Mouse (Mus musculus) ovary, postnatal 10 days (tissue): ENCODE data around the gene Ppm1h.
"Not testable (repeated sequence)": the region's sequence is repeated elsewhere in the genome, so short reads cannot be mapped to it uniquely, and the experiment has no call there.

Experiments used
- DNase-seq: peaks from one replicate; pipeline ENCODE4 v3.0.0; 2022; ENCODE audit warnings: low spot score

The Ppm1h gene

GRCm38 (mm10) chr10:122894555-122895069, 216.1 kb downstream of the Ppm1h start:
- DNase-seq = no peak

GRCm38 (mm10) chr10:122895121-122895770, 216.7 kb downstream of the Ppm1h start:
- DNase-seq = no peak

- no peak for DNase-seq
Measured at GRCm38 (mm10) chr10:122899971-122900370, 221.4 kb downstream of the Ppm1h start.

- DNase-seq = no peak
Measured at GRCm38 (mm10) chr10:122900466-122900865, 221.9 kb downstream of the Ppm1h start.

- no peak for DNase-seq
Measured at GRCm38 (mm10) chr10:122901379-122901778, 222.8 kb downstream of the Ppm1h start.

DNA sequence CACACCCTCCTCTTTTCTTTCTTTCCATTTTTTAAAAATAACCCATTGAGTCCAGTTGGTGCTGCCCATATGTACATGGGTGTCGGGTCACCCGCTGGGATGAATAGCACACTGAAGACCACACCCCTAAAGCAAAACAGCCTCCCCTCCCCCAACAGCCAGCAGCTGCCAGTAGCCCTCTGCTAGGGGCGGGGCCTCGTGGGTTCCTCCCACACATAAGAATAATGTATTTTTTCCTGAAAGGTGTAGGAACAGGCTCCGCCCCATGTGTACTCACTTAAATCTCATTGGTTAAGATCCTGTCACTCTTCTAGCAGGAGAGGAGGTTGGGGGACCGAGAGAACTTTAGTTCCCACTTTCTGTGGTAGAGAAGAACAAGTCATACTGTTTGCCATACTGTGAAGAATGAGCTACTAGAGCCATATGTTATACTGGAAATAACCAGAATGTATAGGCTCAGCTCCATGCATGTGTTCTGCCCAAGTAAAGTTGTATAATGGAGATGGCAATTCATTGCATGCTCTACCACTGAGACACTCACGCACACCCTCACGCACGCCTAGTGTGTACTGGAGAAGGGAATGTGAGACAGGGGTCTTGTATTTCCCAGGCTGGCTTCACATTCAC, 231.0 kb downstream of the Ppm1h start:
- DNase-seq = no peak

DNA sequence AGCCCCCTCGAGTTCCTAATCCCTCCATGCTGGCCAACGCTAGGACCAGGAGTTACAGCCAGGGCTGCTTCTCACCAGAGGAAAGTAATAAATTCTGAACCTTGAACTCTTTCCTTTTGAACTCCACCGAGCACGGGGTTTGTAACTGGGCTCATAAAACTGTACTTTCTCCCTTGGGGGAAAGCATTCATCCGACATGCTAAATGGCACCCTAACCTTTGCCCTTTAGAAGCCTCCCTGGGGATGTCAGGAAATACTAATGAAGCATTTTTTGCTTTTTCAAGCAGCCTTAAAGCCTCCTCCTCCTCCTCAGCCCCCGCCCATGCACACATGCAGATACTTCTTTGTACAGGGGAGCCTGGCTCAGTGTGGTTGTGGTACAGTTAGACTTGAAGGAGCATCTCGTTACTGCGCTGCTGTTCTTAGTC, 232.2 kb downstream of the Ppm1h start:
- no peak for DNase-seq

DNA sequence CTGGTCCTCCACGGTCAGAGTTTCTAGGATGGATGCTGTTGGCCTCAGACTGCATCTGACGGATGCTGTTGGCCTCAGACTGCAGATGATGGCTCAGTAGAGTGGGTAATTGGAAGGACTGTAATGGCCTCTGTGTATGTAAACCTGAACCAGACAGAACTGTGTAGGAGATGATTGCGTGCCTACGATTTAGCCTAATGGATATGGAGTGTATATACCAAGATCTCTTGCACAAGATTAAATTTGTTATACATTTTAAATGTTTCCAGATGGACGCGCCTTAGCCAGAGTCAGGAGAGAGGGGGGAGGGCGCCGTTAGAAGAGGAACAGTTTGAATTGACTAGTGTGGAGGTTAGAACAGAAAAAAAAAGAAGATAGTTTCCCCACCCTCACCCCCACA, 233.1 kb downstream of the Ppm1h start:
- no peak for DNase-seq

GRCm38 (mm10) chr10:122912086-122912690, 233.6 kb downstream of the Ppm1h start:
- DNase-seq = no peak

DNA sequence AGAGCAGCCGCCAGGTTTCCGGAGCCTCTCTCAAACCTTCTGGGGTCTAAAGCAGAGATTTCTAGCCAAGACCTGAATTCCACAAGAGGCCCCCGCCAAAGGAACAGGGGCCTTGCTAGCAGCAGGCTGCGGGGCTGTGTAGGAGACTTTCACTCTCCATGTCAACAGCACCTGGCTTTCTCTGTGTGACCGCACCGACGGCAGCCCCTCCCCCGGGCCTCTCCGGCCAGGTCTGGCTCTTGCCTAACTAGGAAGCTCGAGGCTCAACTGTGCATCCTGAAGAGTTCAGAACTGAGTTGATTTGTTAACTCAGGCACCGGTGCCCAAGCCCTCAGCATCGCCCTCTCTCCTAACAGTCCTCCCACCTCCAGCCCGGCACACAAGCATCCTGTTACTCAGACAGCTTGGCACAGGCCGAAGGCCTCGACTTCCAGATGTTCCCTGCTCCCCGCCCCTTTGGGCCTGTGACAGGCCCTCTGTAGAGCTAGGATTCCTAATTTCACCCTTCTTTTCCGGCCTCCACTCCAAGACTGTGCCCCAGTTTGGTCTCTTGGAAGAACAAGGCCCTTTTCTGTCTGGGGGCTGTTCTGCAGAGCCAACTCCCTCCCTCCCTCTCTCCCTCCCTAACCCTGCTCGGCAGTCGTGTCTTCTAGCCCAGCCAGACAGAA, 234.3 kb downstream of the Ppm1h start:
- peak; percentile 66 for DNase-seq

- DNase-seq = no peak
Measured at GRCm38 (mm10) chr10:122913393-122913792, 234.8 kb downstream of the Ppm1h start.

GRCm38 (mm10) chr10:122915905-122916304, 237.3 kb downstream of the Ppm1h start:
- no peak for DNase-seq

GRCm38 (mm10) chr10:122917648-122918324, 239.2 kb downstream of the Ppm1h start:
- DNase-seq = no peak

- no peak for DNase-seq
Measured at GRCm38 (mm10) chr10:122918325-122918694, 239.7 kb downstream of the Ppm1h start.

DNA sequence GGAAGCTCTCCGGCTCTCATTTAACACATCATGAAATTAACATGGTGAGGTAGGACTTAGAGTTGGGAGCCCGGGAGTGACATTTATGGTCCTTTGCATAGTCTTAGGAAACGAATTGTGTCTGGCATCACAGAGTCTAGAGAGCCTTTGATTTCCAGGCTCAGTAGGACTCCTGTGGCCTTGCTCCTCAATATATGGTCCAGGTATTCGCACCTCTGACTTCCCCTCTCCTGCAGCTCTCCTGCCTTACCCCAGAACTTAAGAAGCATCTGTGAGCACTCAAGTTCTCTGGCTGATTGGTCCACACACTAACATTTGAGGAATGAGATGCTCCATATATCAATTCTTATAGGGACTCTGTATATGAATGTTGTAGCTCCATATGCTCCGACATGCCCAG, 240.2 kb downstream of the Ppm1h start:
- DNase-seq = no peak

DNA sequence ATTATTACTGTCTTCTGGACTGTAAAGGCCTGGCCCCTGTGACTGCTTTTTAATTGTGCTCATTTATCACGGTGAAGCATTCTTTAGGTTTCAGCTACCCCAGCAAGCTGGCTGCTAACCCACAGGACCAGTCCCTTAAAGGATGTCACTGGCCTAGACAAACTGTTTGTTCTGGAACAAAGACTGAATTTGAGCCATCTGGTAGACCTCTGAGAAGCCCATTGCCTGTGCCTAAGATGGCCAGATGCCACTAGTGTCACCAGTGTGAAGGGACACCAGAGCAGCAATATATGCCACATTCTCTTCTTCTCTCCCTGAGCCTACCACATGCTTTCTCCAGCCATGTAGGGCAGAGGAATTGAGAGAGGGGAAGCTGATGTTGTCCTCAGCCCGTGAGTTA, 240.9 kb downstream of the Ppm1h start:
- DNase-seq = no peak

DNA sequence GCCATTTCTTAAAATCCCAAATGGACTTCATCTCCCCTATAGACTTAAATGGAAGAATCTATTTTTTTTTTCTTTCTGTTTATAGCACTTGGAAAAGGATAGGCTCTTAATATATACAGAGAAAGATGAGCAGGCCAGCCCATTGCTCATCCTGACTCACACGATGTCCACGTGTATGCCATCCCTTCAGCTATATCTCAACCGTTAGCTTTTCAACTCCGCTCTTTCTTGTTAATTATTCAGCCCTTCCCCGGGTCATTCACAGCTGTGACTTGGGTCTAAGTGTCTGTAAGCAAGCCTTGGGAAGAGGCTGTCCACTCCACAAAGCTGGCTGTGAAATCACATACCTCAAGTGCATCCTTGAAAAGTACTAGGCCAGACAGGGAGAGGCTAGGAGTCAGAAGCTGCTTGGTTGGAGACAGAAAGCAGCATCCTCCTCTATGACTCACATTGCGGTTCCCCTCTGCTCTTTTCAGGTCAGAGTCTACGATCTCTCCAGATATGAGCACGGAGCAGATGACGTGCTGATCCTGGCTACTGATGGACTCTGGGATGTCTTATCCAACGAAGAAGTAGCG, 241.7 kb downstream of the Ppm1h start:
- DNase-seq = no peak

GRCm38 (mm10) chr10:122922226-122922625, 243.7 kb downstream of the Ppm1h start:
- no peak for DNase-seq

DNA sequence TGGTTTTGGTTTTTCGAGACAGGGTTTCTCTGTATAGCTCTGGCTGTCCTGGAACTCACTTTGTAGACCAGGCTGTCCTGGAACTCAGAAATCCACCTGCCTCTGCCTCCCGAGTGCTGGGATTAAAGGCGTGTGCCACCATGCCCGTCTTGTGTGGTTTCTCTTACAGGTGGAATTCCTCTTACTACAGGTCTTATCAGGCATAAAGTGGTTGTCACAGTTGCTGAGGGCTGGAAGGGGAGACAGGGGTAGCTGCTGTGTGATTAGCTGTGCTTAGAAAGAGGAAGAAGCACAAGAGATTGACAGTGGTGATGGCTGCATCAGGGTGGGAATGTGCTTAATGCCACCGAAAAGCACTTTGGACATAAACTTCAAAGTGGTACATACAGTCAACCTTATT, 246.0 kb downstream of the Ppm1h start:
- not testable (repeated sequence) for DNase-seq

GRCm38 (mm10) chr10:122926275-122926674, 247.7 kb downstream of the Ppm1h start:
- no peak for DNase-seq

GRCm38 (mm10) chr10:122930520-122930919, 252.0 kb downstream of the Ppm1h start:
- no peak for DNase-seq
